Mouse (Mus musculus) regulatory T cell (primary cell): ENCODE measurements around the gene Tmem243.

ENCODE experiments used
- in situ Hi-C: fragments of 300-600 bp; cut with MboI, MseI; formaldehyde crosslinking; loops from one replicate; pipeline ENCODE4 v1.15.1; 2025; ENCODE audit warnings: high pct_unique_total_duplicates

Gene Tmem243

DNA sequence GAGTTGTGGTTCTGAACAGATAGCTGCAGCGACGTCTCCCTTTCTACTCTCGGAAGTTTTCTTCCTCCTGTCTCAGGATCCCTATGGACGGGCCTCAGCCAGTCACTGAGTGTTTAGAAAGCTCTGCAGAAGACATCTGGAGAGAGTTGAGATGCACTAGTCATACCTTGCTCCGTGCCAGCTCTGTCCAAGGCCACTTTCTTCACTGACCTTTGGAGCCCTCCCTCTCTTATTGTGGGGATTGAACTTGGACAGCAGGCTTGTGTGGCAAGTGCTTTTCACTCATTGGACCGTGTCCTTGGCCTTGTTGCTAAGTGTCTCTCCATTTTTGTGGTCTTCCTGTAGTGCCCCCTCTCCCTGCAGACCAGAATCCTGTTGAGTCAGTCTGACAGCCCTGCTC is 6.3 kb downstream of the Tmem243 start:
- in situ Hi-C loops, result loop anchor here (5.0 kb wide), 1 partner anchor 115 kb away; no protein-coding TSS in a partner anchor

DNA sequence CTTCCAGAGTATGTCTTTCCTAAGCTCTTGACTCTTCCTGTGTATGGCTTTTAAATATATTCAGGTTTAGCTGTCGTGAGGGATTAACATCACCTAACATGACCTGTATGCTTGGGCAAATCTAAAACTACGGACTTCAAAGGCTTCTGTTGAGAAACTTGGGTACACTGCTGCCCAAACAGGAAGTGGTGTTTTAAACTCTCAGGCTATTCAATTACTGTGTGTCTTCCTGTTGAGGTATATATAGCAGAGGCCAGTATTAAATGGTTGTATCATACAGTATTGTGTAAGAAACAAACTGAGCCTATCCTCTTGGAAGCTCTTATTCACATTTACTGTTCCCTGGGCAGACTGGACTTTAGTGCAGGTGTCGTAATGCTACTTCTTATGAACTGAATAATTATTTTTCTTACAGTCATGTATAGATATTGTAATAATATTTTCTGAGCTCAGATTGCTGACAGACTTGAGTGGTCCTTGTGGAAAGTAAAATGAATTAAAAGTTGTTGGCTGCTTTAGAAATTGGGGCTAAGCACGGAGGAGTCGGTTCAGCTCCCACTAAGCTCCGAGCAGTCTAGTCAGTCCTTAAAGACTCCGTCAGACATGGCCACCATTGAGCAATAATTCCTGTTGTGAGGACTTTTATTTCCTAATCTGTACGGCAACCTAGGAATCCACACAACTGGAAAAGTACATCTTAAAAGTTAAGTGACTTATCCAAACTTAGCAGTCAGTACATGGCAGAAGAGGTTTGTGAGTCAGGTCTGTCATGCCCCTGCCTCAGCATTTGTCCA is 7.0 kb downstream of the Tmem243 start:
- in situ Hi-C loops, result loop anchor here (5.0 kb wide), 1 partner anchor 115 kb away; no protein-coding TSS in a partner anchor

DNA sequence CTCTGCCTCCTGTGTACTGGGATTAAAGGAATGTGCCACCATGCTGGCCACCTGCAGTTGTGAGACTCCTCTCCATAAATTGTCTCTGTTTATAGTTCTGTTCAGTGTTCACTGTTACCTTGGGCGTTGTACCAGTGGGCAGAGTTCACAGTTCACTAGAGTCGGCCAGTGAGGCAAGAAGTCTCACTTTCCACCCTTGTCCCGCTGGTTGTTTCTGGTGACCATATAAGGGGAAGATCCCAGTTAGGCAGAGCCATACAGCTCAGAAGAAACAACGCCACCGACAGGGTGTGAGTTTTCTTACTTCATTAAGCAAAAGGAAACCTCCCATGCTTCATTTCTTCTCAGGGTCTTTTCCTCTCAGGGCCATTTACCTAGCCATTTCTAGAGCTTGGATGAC is 8.0 kb downstream of the Tmem243 start:
- in situ Hi-C loops, result loop anchor here (5.0 kb wide), 1 partner anchor 116 kb away; no protein-coding TSS in a partner anchor

DNA sequence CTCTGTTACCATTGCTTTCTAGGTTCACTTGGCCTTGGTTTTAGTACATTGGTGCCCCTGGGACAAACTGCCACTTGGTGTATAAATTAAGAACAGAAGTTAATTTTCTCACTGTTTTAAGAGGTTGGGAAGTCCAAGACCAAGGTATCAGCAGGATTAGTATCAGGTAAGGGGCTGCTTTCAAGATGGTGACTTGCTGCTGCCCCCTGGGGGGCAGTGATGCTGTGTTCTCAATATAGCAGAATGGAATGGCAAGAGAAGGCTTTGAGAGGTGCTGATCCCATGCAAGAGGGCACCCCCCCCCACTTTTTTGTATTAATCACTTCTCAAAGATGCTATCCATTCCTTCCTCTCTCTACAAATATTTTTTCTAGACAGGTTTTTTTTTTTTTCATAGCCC is 9.1 kb downstream of the Tmem243 start:
- in situ Hi-C loops, result loop anchor here (5.0 kb wide), 1 partner anchor 117 kb away; no protein-coding TSS in a partner anchor

DNA sequence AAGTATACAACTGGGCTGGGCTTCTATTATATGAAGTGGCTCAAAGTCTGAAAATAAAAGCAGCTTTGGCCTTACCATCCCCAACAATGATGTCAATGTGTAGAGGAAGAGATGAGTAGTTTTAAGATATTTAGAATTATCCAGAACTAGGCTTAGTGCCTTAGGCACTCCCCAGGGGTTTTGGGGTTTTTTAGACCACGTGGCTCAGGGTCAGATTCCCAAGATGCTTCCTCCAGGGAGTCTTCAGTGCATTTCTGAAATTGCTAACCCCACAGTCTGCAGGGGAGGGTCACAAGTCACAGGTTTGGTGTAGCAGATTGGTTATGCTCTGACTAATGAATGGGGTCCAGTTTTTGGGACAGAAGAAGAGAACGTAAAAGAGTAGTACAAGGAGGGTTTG is 10.8 kb downstream of the Tmem243 start:
- in situ Hi-C loops, result loop anchor here (5.0 kb wide), 2 partner anchors 34 to 164 kb away; no protein-coding TSS in a partner anchor

DNA sequence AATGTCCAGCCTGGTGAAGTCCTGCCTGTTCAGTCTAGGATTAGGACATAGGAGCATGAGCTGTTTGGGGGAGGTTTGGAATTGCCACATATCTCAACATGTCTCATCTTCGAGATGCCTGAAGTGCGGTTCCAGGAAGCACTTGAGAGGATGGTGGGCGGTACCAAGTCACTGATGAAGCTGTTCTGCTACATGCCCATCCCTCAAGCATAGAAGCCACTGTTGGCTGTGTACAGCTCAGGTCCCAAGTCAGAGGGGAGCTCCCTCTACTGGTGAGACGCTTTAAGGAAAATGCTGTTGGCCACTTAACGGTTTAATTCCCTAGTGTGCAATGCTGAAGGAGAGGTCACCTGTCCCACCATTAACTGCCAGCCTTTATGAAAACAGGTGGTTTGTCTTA is 11.3 kb downstream of the Tmem243 start:
- in situ Hi-C loops, result loop anchor here (5.0 kb wide), 2 partner anchors 34 to 164 kb away; no protein-coding TSS in a partner anchor

DNA sequence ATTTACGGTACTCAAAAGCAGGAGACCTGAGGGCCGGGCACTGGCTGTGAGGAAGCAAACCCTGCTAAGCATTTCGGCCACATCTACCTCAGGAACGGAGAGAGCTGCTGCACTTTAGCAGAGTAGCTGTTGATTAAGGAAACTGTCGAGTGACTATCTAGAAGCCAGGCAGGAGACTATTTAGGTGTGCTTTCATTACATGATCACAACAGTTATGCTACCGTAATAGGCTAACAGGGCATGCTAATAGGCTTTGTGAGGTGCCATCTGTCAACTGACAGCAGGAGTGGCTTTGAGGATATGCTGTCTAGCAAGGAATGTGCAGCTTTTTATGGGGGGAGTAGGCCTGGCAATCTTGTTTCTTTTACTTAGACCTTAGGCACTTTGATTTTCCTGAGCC is 13.7 kb downstream of the Tmem243 start:
- in situ Hi-C loops, result loop anchor here (5.0 kb wide), 2 partner anchors 37 to 167 kb away; no protein-coding TSS in a partner anchor

DNA sequence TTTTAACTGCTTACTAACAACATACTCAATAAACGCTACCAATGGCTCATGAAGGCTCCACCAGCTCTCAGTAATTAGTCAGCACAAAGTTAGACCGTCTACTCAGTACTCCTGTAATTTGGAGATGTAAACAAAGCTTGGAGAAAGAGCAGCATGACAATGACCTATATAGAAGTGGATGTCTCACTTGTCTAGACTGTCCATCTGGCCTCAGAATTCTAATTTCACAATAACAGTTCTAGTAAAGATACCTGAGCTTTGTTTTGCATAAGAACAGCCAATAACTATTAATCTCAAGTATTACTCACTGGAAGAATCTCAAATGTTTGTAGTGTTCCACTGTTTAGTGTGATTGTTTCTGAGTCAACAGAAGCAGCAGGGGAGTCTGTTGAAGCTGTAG is 23.7 kb downstream of the Tmem243 start:
- in situ Hi-C loops, result no loop called here

DNA sequence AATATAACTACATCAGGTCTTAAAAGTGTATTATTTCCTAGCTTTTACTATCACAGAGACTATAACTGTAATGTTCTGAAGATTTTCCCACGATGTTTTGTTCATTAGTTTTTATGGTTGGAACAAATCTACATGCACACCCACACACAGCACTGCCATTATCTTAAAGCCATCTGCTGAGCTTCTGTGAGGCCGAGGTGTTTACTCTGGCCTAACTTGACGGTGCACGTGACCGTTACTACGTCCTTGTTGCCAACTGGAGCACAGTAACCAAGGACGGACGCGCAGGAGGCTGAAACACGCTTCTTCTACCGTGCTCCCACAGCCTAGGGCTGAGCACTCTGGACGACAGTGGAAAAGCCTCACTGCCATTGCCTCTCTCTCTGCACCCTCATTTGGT is 28.1 kb downstream of the Tmem243 start:
- in situ Hi-C loops, result loop anchor here (25.0 kb wide), 1 partner anchor 716 kb away; the partner anchor contains the start of genes Dbf4 and Slc25a40

DNA sequence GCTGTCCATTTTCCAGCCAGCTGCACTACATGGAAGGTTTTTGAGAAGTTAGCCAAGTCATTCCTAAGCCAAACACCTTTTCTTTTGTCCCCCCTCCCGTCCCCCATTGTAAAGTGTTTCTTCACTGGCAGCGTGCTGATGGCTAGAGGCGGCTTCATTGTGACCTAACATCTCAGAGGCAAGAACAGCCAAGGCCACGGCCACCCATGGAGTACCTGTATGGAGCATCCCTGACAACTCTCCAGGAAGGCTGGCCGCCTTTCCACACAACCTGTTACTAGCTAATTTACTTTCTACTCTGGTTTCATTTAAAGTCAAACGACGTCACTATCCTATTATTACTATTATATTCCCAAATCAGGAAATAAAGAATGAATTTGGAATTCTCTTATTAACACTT is 31.3 kb downstream of the Tmem243 start:
- in situ Hi-C loops, result loop anchor here (25.0 kb wide), 1 partner anchor 719 kb away; the partner anchor contains the start of genes Dbf4 and Slc25a40

DNA sequence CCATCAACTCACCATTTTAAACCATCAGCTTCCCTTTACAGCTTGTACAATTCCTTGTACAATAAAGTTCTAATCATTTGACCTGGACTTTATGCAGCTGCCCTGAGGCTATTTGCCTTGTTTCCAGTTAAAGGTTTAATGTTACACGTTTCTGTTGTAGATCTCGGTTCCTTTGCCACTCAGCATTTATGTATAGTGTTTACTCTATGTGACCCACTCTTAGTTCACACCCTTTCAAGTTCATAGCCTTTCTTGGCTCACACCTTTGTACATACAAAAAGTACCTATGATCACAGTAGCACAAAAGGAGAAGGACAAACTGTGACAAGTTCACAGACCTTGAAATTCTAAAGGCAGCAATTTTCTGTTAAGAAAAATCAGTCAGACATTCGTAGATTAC is 35.1 kb downstream of the Tmem243 start:
- in situ Hi-C loops, result loop anchor here (25.0 kb wide), 1 partner anchor 723 kb away; the partner anchor contains the start of genes Dbf4 and Slc25a40

DNA sequence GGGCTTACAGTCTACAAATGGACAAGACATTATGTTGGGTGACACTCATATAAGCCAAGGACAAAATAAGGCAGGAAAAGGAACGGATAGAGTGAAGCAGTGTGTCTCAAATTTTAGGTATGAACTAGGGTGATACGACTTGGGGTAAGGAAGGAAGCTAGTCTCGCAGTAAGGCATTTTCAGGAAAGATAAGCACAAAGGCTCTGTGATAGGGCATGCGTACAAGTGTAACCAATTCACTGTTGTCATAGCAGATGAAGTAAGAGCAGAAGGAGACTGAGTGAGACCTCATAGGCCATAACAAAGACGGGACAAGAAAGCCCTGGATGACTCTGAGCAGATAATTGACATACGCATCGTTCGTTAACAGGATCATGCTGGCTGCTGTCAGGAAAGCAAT is 40.3 kb downstream of the Tmem243 start:
- in situ Hi-C loops, result loop anchor here (25.0 kb wide), 1 partner anchor 728 kb away; the partner anchor contains the start of genes Dbf4 and Slc25a40

DNA sequence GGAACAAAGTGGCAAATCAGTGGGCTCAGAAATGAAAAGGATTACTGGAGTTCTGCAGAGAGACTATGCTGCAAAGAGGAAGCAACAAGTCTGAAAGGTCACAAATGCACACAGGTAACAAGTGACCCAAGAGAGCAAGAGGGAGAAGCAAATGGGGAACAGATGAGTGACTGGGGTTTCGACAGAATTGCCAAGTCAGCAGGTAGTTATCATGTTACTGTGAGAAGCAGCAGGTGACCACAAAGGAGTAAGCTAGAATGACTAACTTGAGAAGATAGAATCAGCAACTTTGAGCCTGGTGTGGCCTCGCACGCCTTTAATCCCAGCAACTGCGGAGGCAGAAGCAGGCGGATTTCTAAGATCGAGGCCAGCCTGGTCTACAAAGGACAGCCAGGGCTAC is 41.9 kb downstream of the Tmem243 start:
- in situ Hi-C loops, result loop anchor here (25.0 kb wide), 1 partner anchor 730 kb away; the partner anchor contains the start of genes Dbf4 and Slc25a40

DNA sequence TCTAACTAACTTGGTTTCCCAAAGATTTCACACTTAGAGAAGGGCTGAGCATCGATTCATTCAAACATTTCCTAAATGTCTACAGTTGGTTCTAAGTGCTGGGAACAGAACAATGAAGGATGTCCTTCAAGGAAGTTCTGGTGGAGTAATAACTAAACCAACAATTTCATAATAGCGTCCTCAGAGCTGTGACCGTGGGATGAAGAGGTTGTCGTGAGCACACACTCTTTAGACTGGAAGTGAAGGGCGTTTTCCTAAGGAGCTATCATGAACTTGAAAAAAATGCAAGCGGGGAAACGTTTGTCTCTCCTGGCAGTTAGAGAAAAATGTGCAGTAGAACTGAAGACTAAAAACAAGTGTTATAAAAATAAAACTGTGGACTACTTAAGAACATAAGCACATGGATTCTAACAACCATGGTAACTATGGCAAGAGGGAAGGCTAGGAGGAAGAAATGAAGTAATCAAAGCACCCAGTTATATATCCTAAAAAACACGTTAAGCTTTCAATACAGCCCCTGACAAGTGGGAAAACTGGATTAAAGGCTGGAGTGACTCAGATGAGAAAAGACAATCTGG is 48.9 kb downstream of the Tmem243 start:
- in situ Hi-C loops, result loop anchor here (25.0 kb wide), 1 partner anchor 737 kb away; the partner anchor contains the start of genes Dbf4 and Slc25a40

DNA sequence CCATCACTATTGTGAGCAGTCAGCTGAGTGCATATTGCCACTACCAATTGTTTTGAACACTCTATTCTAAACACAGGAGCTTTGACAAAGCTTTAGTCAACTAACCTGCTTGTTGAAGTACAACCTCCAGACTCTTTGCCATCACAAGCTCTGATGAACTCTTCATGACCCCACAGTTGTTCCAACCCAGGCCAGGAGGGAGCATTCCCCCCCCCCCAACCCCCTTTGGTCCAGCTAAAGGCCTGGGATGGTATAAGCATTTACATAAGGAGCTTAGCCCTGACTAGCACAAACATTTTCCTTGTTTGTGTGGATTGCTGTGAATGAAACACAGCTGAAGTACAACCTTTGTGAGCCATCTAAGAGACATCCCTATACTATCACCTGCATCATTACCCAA is 56.3 kb downstream of the Tmem243 start:
- in situ Hi-C loops, result loop anchor here (25.0 kb wide), 1 partner anchor 1094 kb away; no protein-coding TSS in a partner anchor

DNA sequence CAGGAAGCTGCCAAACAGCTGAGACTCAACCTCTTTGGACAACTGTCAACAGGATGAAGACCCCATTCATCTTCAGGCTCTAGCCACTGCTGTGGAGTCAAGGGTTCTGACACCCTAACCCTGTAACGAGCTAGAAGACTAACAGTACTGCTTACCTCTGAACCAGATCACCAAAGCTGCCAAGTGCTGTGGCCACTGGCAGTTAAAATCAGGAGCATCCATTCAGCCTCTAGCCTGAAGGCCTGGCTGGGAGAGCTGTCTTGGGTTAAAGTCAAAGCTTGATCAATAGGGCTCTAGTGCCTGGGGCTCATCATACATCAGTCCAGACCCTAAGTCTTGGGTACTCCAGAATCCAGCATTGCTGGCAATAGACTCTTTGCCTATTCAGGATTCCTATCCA is 56.9 kb downstream of the Tmem243 start:
- in situ Hi-C loops, result loop anchor here (25.0 kb wide), 1 partner anchor 1095 kb away; no protein-coding TSS in a partner anchor

DNA sequence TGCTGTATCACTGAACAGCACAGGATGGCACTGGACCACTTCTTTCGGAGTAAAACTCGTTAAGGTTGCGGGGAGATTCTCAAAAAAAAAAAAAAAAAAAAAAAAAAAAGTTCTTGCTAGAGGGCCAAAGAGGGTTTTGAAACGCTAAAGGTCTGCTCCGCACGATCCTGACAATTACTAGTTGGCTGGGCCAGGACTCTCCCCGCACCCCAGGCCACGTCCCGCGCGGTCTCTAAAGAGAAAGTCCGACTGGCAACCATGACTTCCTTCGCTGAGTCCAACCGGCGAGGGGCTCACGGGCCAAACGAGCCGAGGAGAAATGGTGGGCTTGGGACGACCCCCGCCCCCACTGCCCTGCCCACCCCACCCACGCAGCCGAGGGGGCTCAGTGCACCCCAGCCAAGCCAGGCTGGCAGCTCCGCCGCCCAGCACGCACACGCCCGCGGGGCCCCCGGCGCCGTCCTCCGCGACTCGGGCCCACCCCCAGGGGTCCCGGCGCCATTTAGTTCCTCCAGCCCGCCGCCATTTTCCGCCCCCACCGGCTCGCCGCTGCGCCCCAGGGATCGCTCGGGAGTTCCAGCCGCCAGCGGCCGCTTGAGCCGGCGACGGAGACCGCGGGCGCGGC is 60.5 kb downstream of the Tmem243 start:
- in situ Hi-C loops, result loop anchor here (25.0 kb wide), 1 partner anchor 1099 kb away; no protein-coding TSS in a partner anchor

DNA sequence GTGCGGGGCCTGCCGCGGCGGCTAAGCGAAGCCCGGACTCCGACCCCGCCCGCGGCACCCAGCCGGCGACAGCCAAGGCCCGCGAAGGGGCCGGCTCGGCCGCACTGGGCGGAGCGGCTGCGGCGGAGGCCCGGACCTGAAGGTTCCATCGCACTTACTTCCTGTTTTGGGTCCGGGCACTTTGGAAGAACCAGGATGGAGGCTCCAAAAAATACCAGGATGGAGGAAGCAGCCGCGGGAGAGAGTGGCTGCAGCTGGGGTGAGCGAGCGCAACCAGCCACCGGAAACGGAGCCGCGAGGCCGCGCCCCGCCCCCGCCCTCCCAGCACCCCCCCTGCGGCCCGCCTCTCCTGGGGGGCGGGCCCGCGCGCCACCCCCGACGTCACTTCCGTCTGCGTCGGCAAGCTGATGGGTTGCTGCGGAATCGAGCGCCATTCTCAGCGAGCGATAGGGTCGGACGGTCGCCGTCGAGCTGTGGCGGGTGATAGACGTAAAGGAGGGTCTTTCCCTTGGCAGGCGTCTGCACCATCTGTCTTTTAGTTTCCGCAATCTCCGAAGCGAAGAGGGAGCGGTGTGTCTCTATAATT is 61.1 kb downstream of the Tmem243 start, which contains the start of gene Dmtf1:
Gene Dmtf1, minus strand, starts transcription at position 321 of the 586 bp plus-strand sequence.
- in situ Hi-C loops, result loop anchor here (25.0 kb wide), 1 partner anchor 1099 kb away; no protein-coding TSS in a partner anchor

DNA sequence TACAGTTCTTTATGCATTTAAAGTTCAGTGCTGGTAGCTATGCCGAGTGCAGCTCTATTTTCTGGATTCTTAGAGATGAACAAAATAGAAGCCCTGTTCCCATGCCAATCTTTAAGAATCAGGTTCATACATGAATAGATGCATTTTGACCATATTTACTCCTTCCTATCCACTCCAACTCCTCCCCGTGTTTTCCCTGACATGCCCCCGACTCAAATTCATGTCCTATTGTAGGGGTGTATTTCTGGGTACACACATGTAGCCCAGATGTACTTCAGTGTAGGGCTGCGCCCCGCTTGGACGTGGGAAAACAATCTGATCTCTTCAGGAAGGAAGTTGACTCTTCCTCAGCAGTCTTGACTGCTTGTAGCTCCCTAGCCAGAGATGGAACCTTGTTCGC is 61.6 kb downstream of the Tmem243 start:
- in situ Hi-C loops, result loop anchor here (25.0 kb wide), 1 partner anchor 1100 kb away; no protein-coding TSS in a partner anchor

DNA sequence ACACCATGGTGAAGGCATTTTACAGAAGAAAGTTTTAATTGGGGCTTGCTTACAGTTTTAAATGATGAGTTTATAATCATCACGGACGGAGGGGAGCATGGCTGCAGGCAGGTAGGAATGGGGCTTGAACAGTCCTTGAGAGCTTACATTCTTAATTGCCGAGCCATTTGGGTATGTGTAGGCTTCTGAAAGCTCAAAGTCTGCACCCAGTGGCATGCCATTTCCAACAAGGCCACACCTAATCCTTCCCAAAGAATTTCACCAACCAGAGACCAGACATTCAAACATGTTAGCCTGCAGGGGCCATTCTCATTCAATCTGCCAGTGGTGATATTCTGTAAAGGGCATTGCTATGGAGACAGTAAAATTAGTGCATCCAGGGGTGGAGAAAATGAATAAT is 62.9 kb downstream of the Tmem243 start:
- in situ Hi-C loops, result loop anchor here (25.0 kb wide), 1 partner anchor 1101 kb away; no protein-coding TSS in a partner anchor

DNA sequence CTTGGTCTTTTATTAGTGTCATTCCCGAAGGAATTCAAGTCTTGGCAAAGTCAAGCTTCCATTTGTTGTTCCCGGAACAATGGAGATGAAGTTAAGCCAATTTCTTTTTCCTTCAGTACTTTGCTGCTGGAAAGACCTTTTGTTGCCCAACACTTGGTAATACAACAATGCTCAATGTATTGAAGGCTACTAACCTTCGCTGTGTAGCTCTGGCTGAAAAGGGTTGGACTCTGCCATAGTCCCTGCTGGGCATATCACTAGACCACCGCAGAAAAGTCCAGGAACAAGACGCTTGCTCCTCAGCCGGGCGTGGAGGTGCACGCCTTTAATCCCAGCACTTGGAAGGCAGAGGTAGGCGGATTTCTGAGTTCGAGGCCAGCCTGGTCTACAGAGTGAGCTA is 64.7 kb downstream of the Tmem243 start:
- in situ Hi-C loops, result loop anchor here (25.0 kb wide), 1 partner anchor 1103 kb away; no protein-coding TSS in a partner anchor
